Mouse (Mus musculus) lung, postnatal 4 days (tissue): Measurements from ENCODE around the gene Mlec.
"Not testable (repeated sequence)": the region's sequence is repeated elsewhere in the genome, so short reads cannot be mapped to it uniquely, and the experiment has no call there.

Experiments used
- DNase-seq, 2 experiments: peaks; one replicate each; pipeline ENCODE4 v3.0.0; 2021

Mlec gene

DNA sequence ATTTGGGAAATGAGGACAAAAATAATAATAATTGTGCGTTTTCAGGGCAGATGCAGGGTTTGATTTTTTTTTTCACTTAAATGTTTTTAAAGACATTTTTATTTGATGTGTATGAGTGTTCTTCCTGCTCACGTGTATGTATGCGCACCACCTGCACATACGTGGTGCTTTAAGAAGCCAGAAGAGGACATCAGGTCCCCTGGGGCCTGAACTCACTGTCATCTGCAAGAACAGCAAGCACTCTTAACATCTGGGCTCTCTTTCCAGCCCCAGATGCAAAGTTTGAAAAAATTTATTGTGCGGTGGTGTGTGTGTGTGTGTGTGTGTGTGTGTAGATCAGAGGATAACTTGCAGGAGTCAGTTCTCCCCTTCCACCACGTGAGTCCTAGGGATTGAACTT lies 19.9 kb upstream of the Mlec start:
- DNase-seq = no peak

DNA sequence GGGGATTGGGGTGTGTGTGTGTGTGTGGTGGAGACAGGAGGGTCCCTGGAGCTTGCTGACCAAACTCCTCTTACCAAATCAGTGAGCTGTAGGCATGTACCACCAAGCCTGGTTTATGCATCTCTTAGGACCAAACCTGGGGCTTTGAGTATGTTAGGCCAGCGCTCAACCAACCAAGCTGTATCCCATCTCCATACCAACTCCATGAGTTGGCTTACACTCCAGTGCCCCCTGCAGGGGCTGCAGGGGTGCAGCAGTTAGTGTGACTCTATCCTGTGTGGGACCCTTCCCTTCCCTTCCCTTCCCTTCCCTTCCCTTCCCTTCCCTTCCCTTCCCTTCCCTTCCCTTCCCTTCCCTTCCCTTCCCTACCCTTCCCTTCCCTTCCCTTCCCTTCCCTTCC lies 16.6 kb upstream of the Mlec start:
- no peak for DNase-seq

DNA sequence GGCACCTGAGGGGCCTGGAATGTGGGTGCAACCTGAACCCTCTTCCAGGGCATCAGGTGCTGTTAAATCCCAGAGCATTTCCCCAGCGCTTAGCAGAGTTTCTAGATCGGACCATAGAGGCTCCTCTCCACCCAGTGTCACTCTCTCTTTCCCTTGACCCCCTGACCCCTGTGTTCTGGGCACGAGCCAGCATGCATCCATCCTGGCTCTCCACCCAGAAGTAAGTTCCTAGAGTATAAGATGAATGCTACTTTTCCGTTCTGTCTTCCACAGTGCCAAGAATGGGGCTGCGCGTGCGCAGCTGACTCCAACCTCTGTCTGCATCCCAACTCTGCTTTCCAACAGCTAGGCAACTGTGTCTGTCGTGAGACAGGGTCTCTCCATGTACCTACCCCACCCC lies 12.2 kb upstream of the Mlec start:
- peak; percentile 63 to 78 for DNase-seq

DNA sequence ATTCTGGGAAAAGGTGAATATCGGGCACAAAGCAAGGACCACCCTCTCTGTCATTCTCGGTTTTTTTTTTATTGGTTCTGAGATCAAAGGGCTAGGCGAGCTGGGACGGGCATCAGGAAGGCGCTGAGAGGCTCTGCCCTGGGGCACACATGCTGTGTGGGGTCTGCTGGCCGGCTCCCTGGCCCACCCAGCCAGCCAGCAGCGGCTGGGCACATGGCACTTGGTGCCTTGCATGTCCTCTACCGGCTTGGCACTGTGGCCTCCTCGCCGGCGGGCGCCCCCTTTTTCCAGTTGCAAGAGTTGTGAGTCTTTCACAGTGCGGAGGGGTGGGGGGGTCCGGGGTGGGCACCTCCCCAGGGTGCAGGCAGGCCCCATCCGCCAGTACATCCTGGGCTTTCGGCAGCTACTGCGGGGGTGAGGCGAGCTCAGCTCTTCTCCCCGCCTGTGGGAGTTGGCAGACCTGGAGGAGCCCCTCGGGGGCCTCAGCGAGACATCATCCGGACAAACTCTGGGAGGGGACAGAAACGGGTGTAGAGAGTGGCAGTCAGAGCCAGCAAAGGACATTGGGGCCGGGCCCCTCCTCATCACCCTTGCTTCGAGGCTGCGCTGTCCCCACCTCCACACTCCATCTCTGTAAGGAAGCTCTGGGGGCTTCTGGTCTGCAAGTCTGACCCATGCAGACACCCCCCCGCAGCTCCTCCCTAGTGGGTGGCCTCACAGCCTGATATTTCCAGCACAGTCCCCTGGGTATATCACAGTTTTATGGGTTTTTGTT lies 10.8 kb upstream of the Mlec start:
- no peak for DNase-seq

DNA sequence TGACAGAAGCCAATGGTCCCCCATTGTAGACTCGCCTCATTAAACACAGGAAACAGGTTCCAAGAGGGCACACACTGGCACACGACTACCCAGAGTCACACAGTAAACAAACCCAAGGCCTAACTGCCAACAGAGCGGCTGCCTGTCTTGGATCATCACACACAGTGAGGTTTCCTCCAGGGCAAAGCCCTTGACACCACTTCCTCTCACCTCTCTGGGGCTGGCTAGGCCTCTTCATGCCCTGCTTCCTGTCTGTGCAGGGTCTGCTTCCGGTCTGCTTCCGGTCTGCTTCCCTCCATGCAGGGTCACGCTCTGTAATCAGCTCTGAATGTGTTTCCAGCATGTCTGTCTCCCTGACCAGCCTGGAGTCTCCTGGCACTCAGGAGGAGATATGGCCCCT lies 9.4 kb upstream of the Mlec start:
- DNase-seq = peak; percentile 62 to 82

DNA sequence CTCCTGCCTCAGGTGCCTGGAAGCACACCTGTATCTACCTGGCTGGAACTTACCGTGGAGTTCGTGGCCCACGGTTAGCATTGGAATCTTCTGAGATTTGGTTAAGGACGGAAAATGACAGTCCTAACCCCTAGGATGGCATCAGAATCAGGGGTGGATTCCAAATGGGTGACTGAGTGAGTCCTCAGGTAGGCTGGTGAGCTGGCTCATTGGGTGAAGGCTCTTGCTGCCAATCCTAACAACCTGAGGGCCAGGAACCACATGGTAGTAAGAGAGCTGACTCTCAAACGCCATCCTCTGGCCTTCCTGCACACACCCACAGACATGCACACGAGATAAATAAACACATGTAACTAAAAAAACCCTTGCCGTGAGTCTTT lies 8.8 kb upstream of the Mlec start:
- DNase-seq = no peak

DNA sequence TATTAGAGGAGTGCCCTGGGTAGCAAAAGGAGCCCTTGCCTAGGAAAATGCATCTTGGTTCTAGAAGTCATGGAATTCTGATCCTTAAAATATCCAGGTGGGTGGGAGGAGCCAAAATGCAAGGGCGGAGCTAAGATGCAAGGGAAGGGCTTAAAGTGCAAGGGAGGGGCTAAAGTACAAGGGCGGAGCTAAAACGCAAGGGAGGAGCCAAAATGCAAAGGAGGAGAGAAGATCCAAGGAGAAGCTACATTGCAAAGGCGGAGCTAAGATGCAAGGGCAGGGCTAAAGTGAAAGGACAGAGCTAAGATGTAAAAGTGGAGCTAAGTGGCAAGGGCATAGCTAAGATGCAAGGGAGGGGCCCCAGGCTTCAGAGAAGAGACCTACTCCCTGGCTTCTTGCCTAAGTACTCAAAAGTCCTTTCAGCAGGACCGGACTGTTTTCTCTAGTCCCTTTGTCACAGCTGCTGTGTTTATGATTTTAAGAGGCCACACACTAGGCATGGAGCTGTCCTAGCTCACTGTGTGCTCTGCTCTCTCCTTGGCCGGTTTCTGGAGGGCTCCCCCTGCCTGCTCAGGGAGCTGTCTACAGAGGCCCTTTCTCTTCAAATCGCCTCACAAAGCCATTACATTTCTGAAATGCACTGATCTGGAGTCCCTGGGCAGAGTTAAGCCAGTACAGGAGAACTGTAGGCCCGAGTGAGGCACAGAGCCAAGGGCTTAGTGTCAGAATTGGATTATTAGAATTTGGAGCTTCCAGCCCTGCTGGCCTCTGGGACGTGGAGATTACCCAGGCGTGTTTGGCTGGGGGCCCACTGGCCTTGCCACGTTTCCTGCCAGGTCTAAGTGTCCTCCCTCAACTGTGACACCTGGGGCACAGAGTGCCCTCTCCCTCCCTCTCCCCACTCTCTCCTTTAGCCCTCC lies 8.2 kb upstream of the Mlec start:
- no peak for DNase-seq

DNA sequence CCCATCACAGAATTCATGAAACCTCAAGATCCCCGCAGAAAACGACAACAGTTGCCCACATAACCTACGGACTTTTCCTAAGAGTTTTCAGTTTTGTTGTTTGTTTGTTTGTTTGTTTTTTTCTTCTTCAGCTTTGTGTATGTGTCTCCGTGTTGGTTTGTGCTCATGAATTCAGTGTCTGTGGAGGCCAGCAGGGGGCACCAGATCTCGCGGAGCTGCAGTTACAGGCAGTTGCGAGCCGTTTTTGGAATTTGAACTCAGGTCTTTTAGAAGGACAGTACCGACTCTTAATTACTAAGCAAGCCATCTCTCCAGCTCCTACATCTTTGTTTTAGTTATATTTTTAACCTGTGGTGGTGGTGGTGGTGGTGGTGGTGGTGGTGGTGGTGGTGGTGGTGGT lies 7.4 kb upstream of the Mlec start:
- DNase-seq = no peak

DNA sequence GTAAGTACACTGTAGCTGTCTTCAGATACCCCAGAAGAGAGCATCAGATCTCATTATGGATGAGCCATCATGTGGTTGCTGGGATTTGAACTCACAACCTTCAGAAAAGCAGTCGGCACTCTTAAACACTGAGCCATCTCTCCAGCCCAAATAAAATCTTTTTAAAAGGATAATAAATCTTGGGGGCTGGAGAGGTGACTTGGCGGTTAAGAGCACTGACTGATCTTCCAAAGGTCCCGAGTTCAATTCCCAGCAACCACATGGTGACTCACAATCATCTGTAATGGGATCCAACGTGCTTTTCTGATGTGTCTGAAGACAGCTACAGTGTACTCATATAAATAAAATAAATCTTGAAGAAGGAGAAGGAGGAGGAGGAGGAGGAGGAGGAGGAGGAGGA lies 6.5 kb upstream of the Mlec start:
- not testable (repeated sequence) for DNase-seq

DNA sequence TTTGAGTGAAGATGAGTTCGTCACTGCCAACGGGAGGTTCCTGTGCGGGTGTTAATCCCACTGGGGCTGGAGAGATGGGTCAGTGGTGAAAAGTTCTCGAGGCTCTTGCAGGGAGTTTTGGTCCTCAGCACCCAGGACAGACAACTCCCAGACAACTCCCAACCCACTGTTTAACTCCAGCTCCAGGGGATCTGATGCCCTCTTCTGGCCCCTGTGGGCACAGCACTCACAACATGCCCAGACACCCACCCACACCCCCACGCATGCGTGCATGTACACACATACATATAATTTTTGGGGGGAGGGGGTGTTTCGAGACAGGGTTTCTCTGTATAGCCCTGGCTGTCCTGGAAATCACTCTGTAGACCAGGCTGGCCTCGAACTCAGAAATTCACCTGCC lies 5.6 kb upstream of the Mlec start:
- DNase-seq = peak; percentile 71 to 83

DNA sequence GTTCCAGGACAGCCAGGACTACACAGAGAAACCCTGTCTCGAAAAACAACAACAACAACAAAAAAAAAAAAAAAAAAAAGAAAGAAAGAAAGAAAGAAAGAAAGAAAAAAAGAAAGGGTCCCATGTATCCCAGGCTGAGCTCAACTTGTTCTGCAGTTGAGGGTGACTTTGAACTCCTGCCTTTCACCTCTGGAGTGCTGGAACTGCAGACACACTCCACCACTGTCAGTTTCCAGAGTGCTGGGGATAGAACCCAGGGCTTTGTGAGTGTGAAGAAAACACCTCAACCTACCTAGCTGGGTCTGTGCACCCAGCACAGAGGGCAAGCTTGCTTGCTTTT lies 3.9 kb upstream of the Mlec start:
- DNase-seq = not testable (repeated sequence)

DNA sequence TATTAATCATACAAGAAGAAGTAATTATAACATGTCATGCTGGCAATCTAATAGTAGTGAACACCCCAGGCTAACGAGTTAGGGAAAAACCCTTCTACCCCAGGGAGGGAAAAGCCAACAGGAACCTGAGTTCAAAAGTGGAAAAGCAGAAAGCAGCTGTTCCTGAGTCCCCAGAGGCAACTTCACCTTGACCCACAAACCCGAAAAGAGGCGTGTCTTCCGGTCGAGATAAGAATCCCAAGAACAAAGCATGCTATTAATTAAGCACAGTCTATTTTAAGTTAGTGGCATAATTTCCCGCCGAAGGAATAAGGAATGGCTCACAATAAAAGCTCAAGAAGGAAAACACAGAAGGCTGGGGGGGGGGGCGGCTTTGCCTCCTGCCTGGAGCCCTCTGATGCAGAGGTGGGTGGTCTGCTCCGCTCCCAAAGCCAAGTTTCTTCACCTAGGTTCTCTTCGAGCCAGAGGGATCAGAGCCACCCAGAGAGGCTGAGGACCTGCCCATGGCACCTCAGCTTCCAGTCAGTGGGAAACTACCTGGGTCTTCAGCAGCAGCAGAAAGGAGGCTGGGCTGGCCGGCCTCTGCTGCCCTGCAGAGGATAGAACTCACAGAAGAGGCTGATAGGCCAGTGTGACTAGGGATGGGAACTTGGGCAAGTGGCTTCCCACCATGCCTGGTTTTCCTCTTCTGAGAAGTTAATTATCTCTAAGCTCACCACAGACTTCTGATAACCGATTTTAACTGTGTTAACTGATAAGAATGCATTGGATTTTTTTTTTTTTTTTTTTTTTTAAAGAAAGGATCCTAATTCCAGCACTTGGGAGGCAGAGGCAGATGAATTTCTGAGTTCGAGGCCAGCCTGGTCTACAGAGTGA lies 3.3 kb upstream of the Mlec start:
- DNase-seq = no peak

DNA sequence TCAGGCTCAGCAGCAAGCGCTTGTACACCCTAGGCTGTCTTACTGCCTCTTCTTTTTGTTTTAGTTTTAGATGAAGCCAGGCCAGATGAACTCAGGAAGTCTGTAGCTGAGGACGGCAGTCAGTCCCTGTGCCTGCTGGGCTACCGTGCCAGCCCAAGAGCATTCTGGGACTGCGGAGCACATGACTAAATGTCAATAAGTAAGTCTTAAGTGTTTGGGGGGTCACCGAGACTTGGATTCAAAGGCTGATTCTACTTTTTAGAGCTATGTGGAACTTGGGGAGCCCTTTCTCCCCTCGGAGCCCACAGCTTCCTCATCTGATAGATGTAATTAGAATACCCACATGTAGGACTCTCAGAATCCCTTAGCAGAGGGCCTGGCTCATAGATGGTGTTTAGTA lies 2.7 kb upstream of the Mlec start:
- no peak for DNase-seq

DNA sequence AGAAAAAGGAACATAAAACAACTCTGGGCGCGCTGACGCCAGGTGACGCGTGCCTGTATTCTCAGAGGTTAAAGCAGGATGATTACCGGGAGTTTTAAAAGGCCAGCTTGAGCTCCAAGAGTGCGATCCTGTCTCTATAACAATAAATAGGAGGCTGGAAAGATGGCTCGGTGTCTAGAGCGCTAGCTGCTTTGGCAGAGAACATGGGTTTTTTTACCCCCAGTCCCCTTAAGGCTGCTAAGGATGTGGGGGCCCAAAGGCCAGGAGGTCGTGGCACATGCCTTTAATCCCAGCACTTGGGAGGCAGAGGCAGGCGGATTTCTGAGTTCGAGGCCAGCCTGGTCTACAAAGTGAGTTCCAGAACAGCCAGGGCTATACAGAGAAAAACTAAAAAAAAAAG lies 1.2 kb upstream of the Mlec start:
- no peak for DNase-seq

DNA sequence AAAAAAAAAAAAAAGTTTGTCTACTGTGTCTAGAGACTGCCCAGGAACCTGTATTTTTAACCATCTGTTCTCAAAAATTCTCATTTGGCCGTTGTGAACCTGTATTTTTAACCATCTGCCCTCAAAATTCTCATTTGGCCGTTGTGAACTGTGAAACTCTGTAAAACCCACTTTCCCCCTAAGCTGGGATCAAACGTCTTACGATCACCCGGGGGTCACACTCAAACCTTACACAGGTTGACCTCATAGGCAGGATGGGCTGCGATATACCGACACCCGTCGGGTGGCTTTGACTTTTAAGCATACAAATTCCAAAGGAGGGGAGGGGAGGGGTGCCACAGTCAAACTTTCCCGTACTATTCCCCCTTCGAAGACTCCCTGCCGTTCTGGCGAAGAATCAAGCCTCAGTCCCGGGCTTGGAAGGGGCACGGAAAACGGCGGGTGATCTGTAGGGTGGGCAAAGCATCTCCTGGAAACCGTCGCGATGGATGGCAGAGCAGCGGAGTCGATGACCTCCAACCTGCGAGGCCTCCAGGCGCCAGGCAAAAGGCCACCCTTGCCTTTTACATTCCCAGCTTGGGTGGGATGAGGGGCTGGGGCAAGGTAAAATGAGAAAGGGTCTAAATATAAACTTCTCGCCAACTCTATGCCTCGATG lies 918 bp downstream of the Mlec start:
- DNase-seq = no peak

DNA sequence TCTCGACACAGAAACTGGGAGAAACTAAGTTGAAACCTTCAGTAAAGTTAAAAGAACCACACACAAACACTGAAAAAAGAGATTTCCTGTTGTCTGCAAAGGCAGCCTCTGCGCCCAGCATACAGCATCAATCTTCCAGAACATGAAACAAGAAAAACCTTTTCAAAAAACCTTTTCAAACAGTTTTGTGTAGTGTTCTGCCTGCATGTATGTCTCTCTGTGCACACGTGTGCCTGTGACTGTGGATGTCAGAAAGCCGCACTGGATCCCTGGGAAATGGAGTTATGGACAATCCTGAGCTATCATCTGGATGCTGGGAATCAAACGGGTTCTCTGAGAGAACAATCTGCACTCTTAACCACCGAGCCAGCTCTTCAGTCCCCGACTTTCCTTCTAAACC lies 1.6 kb downstream of the Mlec start:
- no peak for DNase-seq

DNA sequence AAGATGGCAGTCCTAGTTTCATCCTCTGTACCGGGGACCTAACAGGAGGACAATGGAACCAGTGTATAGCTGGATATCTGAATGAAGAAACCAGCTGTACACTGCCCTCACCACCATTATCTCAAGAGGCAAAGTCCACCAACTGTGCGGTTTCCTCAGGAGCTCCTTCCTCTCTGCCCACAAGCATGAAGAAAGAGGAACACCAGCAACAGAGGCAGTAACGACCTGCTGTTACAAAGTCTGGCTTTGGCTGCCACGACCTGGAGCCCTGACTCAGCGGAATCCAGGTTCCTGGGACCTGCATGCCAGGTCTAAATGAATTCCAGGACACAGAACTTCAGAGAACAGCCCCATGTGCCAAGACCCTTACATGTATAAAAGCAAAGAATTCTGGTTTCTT lies 2.1 kb downstream of the Mlec start:
- DNase-seq = peak in 1 of 2 experiments; percentile 43

DNA sequence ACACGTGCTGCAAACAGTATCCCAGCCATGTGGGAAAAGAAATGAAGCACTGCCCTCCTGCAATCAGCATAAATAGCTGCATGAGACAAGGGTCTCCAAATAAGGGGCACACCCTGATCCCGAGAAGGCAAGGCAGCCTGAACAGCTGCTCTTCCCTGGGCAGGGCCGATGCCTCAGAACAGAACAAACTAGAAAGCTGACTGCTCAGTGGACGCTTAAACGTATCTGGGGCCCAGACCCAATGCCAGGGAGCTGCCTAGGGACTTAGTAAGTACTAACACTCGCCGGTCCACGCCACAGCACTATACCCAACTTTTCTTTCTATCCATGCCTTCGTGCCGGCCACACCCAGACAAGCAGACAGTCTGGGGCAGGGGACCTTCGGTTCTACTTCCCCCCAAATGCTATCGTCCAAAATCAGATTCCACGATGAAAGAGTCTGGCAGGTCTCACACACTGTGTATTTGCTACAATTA lies 2.8 kb downstream of the Mlec start:
- DNase-seq = no peak

DNA sequence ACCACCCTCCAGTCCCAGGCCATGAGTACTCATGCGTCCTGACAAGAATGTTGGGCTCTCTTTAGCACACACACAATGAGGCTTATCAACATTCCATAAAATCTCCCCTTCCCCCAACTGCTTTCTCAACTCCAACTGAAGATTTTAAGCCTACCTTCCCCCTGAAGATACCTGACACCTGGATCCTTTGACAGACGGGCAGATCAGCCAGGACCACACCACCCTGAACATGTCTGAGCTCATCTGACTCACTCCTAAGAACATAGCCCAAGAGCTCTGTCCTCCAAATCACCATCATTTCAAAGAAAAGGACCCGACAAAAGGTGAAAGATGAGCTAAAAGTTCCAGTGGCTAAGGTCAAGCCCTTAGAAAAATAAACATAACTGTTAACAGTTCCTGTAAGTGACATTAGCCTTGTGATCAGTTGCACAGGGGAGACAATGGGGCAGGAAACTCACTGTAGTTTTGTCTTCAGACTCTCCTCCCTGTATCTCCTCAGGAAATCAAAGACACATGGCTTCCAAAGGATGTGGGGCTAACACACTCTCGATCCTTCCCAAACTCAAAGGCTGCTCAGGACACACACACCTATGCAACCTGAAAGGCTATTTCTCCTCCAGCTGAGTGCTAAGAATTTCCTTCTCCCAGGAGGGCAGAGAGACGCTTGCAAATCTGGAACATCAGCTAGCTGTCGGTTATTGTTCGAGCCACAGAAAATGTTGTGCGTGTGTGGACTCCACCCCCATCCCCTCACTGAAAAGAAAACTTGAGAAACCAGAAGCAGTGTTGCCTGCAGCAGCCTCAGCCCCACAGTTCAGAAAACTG lies 5.6 kb downstream of the Mlec start:
- no peak for DNase-seq

DNA sequence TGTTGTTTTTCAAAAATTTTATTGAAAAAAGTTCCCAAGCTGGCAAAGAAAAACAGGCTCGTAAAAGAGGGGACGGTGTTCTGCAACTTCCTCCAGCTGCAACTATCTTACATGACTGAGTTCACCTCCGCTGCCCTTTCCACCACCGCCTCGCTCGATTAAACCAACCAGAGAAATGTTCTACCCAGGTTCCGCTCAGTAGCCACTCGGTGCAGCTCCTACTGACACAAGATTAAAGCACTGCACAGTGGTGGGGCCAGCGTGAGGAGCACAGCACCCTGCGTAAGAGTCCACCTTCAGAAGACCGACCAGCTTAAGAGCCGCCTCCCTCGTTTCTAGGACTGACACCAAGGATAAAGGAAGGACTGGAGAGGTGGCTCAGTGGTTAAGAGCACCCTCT lies 6.5 kb downstream of the Mlec start:
- no peak for DNase-seq

DNA sequence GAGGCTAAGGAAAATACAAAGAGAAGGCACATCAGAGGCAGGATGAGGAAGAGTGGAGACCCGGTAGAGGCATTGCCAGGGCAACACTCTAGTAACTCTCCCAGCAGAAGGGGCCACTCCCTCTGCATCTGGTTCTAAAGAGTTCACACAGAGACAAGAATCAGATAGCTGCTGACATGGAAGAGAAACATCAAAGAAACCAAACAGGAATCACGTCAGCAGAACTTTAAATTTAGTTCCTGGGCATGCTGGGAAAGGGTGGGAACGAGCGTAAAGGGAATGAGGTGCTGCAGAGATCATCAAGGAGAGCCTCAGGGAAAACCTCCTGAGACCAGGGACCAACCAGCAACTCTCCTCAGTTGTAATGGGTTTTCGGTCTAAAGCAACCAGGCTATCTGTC lies 7.0 kb downstream of the Mlec start:
- DNase-seq = no peak
